Mouse (Mus musculus) heart, adult 2 months (tissue): ENCODE measurements around the gene Fdxr. TPM values are rescaled to one million over a fixed set of nuclear protein-coding genes. Genes with fewer than 3 reads are reported as not detected.

Experiments
- DNase-seq, 2 experiments: peaks; one replicate each; pipeline ENCODE4 v3.0.0; 2021
- H3K27ac ChIP-seq: fragments of 200-600 bp; 2 replicates; pipeline ENCODE4 v1.8.1; 2022
- H3K27me3 ChIP-seq: fragments of 200-500 bp; 2 replicates; pipeline ENCODE4 v1.6.1; 2012; ENCODE audit warnings: mild to moderate bottlenecking, low read length, inconsistent platforms, mixed read lengths; ENCODE audit not compliant: control insufficient read depth, insufficient read depth
- H3K36me3 ChIP-seq: fragments of 200-500 bp; 2 replicates; pipeline ENCODE4 v1.6.1; 2012; ENCODE audit warnings: low read length, inconsistent platforms; ENCODE audit not compliant: control insufficient read depth, insufficient read depth
- H3K4me1 ChIP-seq: fragments of 200-500 bp; 2 replicates; pipeline ENCODE4 v1.6.1; 2011; ENCODE audit warnings: low read length; ENCODE audit not compliant: control insufficient read depth, insufficient read depth
- H3K4me3 ChIP-seq: fragments of 200-600 bp; 2 replicates; pipeline ENCODE4 v1.8.1; 2022
- H3K79me2 ChIP-seq: fragments of 200-500 bp; replicated peaks from 2 replicates; pipeline ENCODE4 v1.6.1; 2012; ENCODE audit warnings: mild to moderate bottlenecking, inconsistent platforms, low read length, moderate library complexity, mixed read lengths; ENCODE audit not compliant: control insufficient read depth, insufficient read depth
- H3K9ac ChIP-seq: fragments of 200-500 bp; 2 replicates; pipeline ENCODE4 v1.6.1; 2012; ENCODE audit warnings: low read depth, mild to moderate bottlenecking, control low read depth, inconsistent platforms, low read length, mixed read lengths
- CTCF ChIP-seq: fragments of 200-600 bp; IDR thresholded peaks from 2 replicates; pipeline ENCODE4 v1.8.1; 2022; ENCODE audit warnings: antibody characterized with exemption, mild to moderate bottlenecking, moderate library complexity
- EP300 ChIP-seq: fragments of 200-500 bp; IDR thresholded peaks from 2 replicates; pipeline ENCODE4 v1.6.1; 2011; ENCODE audit warnings: low read depth, low read length, control low read depth; ENCODE audit not compliant: insufficient read depth
- POLR2A ChIP-seq: fragments of 200-500 bp; IDR thresholded peaks from 2 replicates; pipeline ENCODE4 v1.6.1; 2011; ENCODE audit warnings: mild to moderate bottlenecking, low read depth, low read length, control low read depth; ENCODE audit not compliant: insufficient read depth
- WGBS: fragments of 180-500 bp; shearing (Covaris S2); methylation state at CpG from one replicate; pipeline ENCODE4 v1.1.7; 2018; 5-methylcytosine and 5-hydroxymethylcytosine counted together
- intact Hi-C: fragments of 180-260 bp; cut with DNase I; formaldehyde crosslinking; loops from one replicate; pipeline ENCODE4 v1.15.1; 2025
- polyA plus RNA-seq: library from polyadenylated mRNA; depleted of rRNA; stranded (reverse); fragments of >200 nt; gene quantifications from 2 replicates; pipeline ENCODE4 v1.2.3, GENCODE M21; 2012
- total RNA-seq, 2 experiments: library from RNA; stranded (reverse); gene quantifications; 2 replicates each; pipeline ENCODE4 v1.2.3; 2021

Fdxr gene
- total and polyA plus RNA-seq, 3 experiments = 7.1 to 8.8 (median 8.4) TPM

GRCm38 (mm10) chr11:115317204-115317603 lies 40.4 kb upstream of the Fdxr start:
- H3K27me3 ChIP-seq = peaks cover 18% of the 10 kb centered on the region
- H3K4me3 ChIP-seq = no peak overlapping the region
- no peak overlapping the region for H3K9ac ChIP-seq
- 62% methylated on average over 7 of the region's 7 CpGs for WGBS
- no peaks in the 10 kb centered on the region for H3K79me2 ChIP-seq
- no peaks in the 10 kb centered on the region for H3K36me3 ChIP-seq
- H3K27ac ChIP-seq = no peak overlapping the region
- H3K4me1 ChIP-seq = no peaks in the 10 kb centered on the region; the same call in 1 of the 2 replicates
- no peak for DNase-seq
- intact Hi-C loops = no loop called here
- TF ChIP-seq EP300 (no peak), POLR2A (no peak), CTCF (no peak)

GRCm38 (mm10) chr11:115314249-115314648 lies 37.4 kb upstream of the Fdxr start:
- DNase-seq = no peak
- intact Hi-C loops = loop anchor here (5.0 kb wide), 1 partner anchor 38 kb away; no protein-coding TSS in a partner anchor
- Histone ChIP-seq H3K79me2 (no peaks in the 10 kb centered on the region), H3K27ac (no peak overlapping the region), H3K9ac (no peak overlapping the region), H3K4me1 (no peaks in the 10 kb centered on the region), H3K4me3 (no peak overlapping the region), H3K27me3 (peaks cover 11% of the 10 kb centered on the region), H3K36me3 (no peaks in the 10 kb centered on the region)
- peak; percentile 50 for TF ChIP-seq CTCF
- TF ChIP-seq EP300 = no peak
- 15% methylated on average over 2 of the region's 2 CpGs for WGBS

GRCm38 (mm10) chr11:115308781-115309180 lies 31.9 kb upstream of the Fdxr start:
- TF ChIP-seq POLR2A = no peak
- no peak for TF ChIP-seq EP300
- no peak for TF ChIP-seq CTCF
- WGBS = 67% methylated on average over 1 of the region's 1 CpGs
- Histone ChIP-seq H3K4me1 (no peaks in the 10 kb centered on the region), H3K79me2 (no peaks in the 10 kb centered on the region), H3K27me3 (no peaks in the 10 kb centered on the region), H3K9ac (no peak overlapping the region), H3K4me3 (no peak overlapping the region), H3K27ac (no peak overlapping the region), H3K36me3 (no peaks in the 10 kb centered on the region)
- intact Hi-C loops = no loop called here
- no peak for DNase-seq

GRCm38 (mm10) chr11:115306863-115307262 lies 30.0 kb upstream of the Fdxr start, which contains the start of gene Otop2:
Otop2 (plus strand) TSS chr11:115307163.
- DNase-seq = no peak
- no peaks in the 10 kb centered on the region for H3K27me3 ChIP-seq
- H3K79me2 ChIP-seq = no peaks in the 10 kb centered on the region
- no peaks in the 10 kb centered on the region for H3K4me1 ChIP-seq
- no peak within 1 kb of the TSS for H3K4me3 ChIP-seq
- no peaks in the 10 kb centered on the region for H3K36me3 ChIP-seq
- no peak within 1 kb of the TSS for H3K9ac ChIP-seq
- WGBS = 51% methylated on average over 8 of the region's 8 CpGs
- no peak within 1 kb of the TSS for H3K27ac ChIP-seq
- intact Hi-C loops = no loop called here
- TF ChIP-seq EP300 = no peak
- no peak for TF ChIP-seq CTCF
- TF ChIP-seq POLR2A = no peak

DNA sequence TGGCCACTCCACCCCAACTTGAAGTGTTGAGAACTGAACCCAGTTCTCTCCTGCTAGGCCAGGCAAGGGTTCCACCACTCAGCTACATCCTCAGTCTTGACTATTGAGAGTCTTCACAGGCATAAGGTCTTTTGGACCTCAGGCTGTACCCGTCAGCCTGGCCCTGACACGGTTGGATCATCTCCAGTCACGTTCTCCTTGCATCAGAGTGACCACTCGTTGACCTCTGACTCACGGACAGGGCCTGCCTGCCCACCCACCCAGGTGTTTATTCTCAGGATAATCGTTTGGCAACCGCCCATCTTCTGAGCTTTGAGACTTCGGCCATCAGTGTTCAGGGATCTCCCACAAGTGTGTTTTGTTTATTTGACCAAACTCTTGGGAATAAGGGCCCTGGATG lies 26.3 kb upstream of the Fdxr start:
- H3K27me3 ChIP-seq = no peaks in the 10 kb centered on the region
- no peaks in the 10 kb centered on the region for H3K79me2 ChIP-seq
- H3K36me3 ChIP-seq = no peaks in the 10 kb centered on the region
- no peak overlapping the region for H3K9ac ChIP-seq
- TF ChIP-seq CTCF (no peak), EP300 (no peak), POLR2A (no peak)
- DNase-seq = no peak
- H3K4me3 ChIP-seq = no peak overlapping the region
- intact Hi-C loops = no loop called here
- H3K27ac ChIP-seq = no peak overlapping the region
- 55% methylated on average over 8 of the region's 8 CpGs for WGBS
- H3K4me1 ChIP-seq = no peaks in the 10 kb centered on the region

- Histone ChIP-seq H3K9ac (no peak overlapping the region), H3K27me3 (0 out of 2 replicates have a peak, but pooled peaks cover 3% of the 10 kb centered on the region), H3K36me3 (no peaks in the 10 kb centered on the region), H3K4me3 (no peak overlapping the region), H3K27ac (no peak overlapping the region), H3K4me1 (no peaks in the 10 kb centered on the region), H3K79me2 (no peaks in the 10 kb centered on the region)
- DNase-seq = no peak
- 83% methylated on average over 2 of the region's 2 CpGs for WGBS
- intact Hi-C loops = no loop called here
- TF ChIP-seq CTCF = no peak
- no peak for TF ChIP-seq POLR2A
- no peak for TF ChIP-seq EP300
Measured at GRCm38 (mm10) chr11:115301351-115301750, 24.5 kb upstream of the Fdxr start.
